Mouse (Mus musculus): ENCODE results near the gene AC170998.1.

- TF ChIP-seq CTCF (IDR thresholded peaks at IDR 0.05; ENCODE audit: control insufficient read depth, insufficient read depth, insufficient read length) (no peak), CEBPB (IDR thresholded peaks at IDR 0.05; ENCODE audit: low read depth) (no peak), USF1 (IDR thresholded peaks at IDR 0.05; ENCODE audit: low read depth) (no peak)
Measured at GRCm38 (mm10) chr17:28699789-28700188, 26.1 kb upstream of the AC170998.1 start.
